Mouse (Mus musculus) G1E (cell line): ENCODE data around the gene Pcgf1. TPM values are rescaled to one million over a fixed set of nuclear protein-coding genes. Genes with fewer than 3 reads are reported as not detected.

Experiments
- ATAC-seq: 2 replicates; pipeline ENCODE4 v1.8.0; 2016; ENCODE audit warnings: mild to moderate bottlenecking; ENCODE audit not compliant: insufficient number of reproducible peaks, poor library complexity, low FRiP score, severe bottlenecking; ENCODE audit errors: extremely low read depth
- DNase-seq: peaks from one replicate; pipeline ENCODE4 v3.0.0; 2012; ENCODE audit warnings: low spot score
- H3K27me3 ChIP-seq: 2 replicates; pipeline ENCODE4 v1.6.1; 2012; ENCODE audit warnings: mild to moderate bottlenecking, low read length, inconsistent platforms; ENCODE audit not compliant: insufficient read depth
- H3K36me3 ChIP-seq: replicated peaks from 2 replicates; pipeline ENCODE3; 2012; ENCODE audit warnings: mild to moderate bottlenecking, inconsistent platforms
- H3K4me1 ChIP-seq: 2 replicates; pipeline ENCODE4 v1.6.1; 2012; ENCODE audit warnings: low read depth, low read length, inconsistent platforms, mixed read lengths; ENCODE audit not compliant: insufficient read depth
- H3K4me3 ChIP-seq: 2 replicates; pipeline ENCODE4 v1.5.1; 2012; ENCODE audit warnings: low read depth, mild to moderate bottlenecking, inconsistent platforms, low read length, moderate library complexity, mixed read lengths
- H3K9me3 ChIP-seq: replicated peaks from 2 replicates; pipeline ENCODE4 v1.6.1; 2012; ENCODE audit warnings: inconsistent platforms
- CTCF ChIP-seq: IDR thresholded peaks from 2 replicates; pipeline ENCODE4 v1.5.1; 2012; ENCODE audit warnings: low read depth, low read length, inconsistent platforms, mixed read lengths
- GATA1 ChIP-seq: IDR thresholded peaks from 2 replicates; pipeline ENCODE4 v1.6.1; 2012; ENCODE audit warnings: borderline replicate concordance, low read length, inconsistent platforms, mixed read lengths
- GATA2 ChIP-seq: IDR thresholded peaks from 2 replicates; pipeline ENCODE4 v1.6.1; 2012; ENCODE audit warnings: low read depth, low read length, inconsistent platforms, borderline replicate concordance
- POLR2AphosphoS5 ChIP-seq: IDR thresholded peaks from 2 replicates; pipeline ENCODE4 v1.6.1; 2012; ENCODE audit warnings: low read depth, low read length, inconsistent platforms; ENCODE audit not compliant: insufficient replicate concordance
- TAL1 ChIP-seq: conservative IDR thresholded peaks from 2 replicates; pipeline ENCODE4 v1.6.1; 2012; ENCODE audit warnings: low read depth, low read length, inconsistent platforms, mixed read lengths
- polyA plus RNA-seq: library from polyadenylated mRNA; stranded (reverse); fragments of >175 nt; gene quantifications from 2 replicates; pipeline ENCODE4 v1.2.3, GENCODE M21; 2012
- total RNA-seq, 2 experiments: library from RNA; stranded (forward) in 1 of 2; stranded (reverse) in 1 of 2; fragments of 200-1000 nt in 1 of 2; fragments of >200 nt in 1 of 2; fragmentation: Nextera tagmentation in 1 of 2; gene quantifications; 2 replicates each; pipeline ENCODE4 v1.2.3; 2014 to 2017

Gene Pcgf1
- total and polyA plus RNA-seq, 3 experiments, result 10.8 to 57.1 (median 14.5) TPM

DNA sequence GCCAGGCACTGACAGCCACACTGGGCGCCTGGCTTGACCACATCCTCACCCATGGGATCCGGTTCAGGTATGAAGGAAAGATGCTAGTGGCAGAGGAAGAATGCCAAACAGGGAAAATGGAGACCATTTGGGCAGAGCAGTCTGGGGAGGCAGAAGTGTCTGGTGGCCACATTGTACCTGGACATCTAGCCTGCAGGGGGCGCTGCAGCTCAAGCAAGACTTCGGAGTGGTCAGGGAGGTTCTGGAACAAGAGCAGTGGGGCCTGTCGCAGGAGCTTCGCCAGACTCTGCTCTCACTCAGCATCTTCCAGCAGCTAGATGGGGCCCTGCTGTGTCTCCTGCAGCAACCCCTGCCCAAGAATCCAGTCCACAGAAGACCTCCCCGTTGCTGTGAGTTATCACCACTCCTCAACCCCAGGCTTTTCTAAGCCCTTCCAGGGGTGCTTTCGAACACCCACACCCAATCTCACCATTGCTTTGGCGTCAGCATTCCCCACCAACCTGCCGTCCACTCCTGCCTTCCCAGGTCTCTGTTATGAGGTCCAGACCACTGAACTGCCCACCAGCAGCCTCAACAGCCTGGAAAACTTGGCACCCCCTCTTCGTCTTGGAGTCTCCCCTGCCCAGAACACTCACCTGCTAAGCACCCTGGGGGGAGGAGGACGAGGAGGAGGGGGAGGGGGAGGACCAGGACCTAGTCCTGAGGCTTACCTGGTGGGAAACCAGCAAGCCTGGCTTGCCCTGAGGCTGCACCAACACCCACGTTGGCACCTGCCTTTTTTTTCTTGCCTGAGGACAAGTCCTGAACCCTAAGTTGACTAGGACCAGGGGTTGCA, 30.1 kb downstream of the Pcgf1 start:
- Histone ChIP-seq H3K36me3 (peaks cover 82% of the 10 kb centered on the region), H3K9me3 (no peaks in the 10 kb centered on the region), H3K4me1 (peaks cover 55% of the 10 kb centered on the region), H3K4me3 (peak overlapping the region; percentile 100; the same call in 1 of the 2 replicates), H3K27me3 (no peaks in the 10 kb centered on the region)
- ATAC-seq (peak; percentile 50; the same call in 1 of the 2 replicates), DNase-seq (peak; percentile 75)
- TF ChIP-seq POLR2AphosphoS5 (no peak), CTCF (peak; percentile 92)

DNA sequence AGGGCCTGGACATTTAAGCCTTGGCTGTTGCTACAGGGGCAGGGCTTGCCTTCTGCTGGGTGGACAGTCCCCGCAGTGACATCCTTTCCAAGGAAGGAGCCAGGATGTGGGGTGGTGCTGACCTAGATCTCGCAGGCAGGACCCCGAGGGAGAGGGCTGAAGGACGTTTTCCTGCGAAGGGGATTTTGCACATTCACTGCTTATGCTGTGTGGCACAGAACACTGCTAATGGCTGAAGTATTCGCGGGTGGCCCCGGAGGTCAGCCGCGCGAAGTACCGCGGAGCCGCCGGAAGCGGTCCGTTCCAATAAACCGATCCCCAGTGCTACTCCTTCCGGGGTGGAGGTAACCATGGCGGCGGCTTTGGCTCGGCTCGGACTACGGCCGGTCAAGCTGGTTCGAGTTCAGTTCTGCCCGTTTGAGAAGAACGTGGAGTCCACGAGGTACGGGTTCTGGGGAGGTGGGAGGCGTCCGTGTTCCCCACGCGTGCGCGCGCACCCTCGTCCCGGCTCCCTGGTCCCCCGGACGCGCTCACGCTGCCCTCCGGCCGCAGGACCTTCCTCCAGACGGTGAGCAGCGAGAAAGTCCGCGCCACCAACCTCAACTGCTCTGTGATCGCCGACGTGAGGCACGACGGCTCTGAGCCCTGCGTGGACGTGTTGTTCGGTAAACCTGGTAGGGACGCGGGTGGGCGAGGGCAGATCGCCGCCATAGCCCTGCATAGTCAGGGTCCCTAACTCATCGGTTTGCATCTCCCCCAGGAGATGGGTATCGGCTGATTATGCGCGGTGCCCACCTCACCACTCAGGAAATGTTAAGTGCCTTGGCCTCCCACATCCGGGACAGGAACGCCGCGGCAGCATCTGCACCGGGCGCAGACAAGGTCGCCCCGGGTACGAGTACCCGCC, 31.3 kb downstream of the Pcgf1 start, which contains the start of gene Mrpl53:
Gene Mrpl53, plus strand, starts transcription at position 279 of the 907 bp plus-strand sequence.
- Histone ChIP-seq H3K36me3 (peaks cover 81% of the 10 kb centered on the region), H3K4me3 (peak within 1 kb of the TSS; percentile 100), H3K27me3 (no peaks in the 10 kb centered on the region), H3K4me1 (peaks cover 57% of the 10 kb centered on the region), H3K9me3 (no peaks in the 10 kb centered on the region)
- TF ChIP-seq POLR2AphosphoS5 (peak; percentile 51; the same call in 1 of the 2 replicates), GATA1 (no peak)
- peak; percentile 86 for DNase-seq
- ATAC-seq, result peak; percentile 71

DNA sequence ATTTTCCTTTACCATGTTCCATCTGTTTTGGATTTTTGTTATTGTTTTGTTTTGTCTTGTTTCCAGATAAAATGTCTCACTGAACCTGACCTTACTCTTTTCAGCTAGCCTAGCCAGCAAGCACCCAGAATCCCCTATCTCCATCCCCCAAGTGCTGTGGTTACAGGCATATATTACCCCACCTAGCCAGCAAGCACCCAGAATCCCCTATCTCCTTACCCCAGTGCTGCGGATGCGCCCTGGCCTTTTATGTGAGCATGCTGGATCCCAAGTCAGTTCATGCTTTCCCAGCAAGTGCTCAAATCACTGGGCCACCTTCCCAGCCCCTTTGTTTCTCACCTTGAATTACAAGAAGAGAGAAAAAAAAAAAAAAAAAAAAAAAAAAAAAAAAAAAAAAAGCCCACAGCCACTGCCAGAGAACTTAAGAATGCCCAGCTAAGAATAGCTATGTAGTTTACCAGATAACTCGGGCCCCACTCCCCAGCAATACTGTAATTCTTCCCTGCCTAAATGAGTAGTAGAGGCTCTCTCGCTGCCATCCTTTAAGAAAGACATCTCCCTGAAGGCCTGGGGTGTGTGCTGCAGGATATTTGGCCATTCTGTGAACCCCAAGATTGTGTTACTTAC, 34.0 kb downstream of the Pcgf1 start:
- peaks cover 66% of the 10 kb centered on the region for H3K36me3 ChIP-seq
- H3K4me3 ChIP-seq, result no peak overlapping the region
- no peaks in the 10 kb centered on the region for H3K27me3 ChIP-seq
- TF ChIP-seq GATA1 (no peak), TAL1 (no peak), GATA2 (no peak)
- ATAC-seq (no peak), DNase-seq (no peak)
- H3K9me3 ChIP-seq, result no peaks in the 10 kb centered on the region
- H3K4me1 ChIP-seq, result peaks cover 70% of the 10 kb centered on the region

DNA sequence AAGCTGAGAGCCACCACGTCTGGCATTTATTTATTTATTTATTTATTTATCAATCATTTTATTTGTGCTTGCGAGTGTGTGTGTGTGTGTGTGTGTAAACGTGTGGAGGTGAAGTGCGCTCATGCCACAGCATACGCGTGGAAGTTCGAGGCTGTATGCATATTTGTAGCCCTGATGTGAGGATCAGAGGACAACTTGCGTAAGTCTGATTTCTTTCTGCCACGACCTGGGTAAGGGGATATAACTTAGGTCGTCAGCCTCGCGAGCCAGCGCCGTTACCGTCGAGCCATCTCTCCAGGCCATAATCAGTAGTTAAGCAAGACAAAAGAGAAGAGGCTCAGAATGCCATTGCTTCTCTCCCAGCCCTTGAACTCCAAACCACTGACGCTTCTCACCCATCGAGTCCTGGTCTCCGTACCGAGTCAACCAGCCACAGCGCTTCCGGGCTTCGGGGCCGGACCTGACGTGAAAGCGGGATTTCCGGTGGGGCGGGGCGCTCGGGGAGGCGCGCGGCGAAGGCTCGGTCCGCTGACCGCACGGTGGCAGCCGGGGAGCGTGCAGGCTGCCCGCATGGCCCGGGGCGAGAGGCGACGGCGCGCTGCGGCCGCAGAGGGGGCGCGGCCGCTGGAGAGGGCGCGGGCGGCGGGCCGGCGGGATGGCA, 37.5 kb downstream of the Pcgf1 start, which contains the start of gene Mogs:
Gene Mogs, plus strand, starts transcription at position 486 of the 661 bp plus-strand sequence.
- ATAC-seq (peak; percentile 69), DNase-seq (peak; percentile 96)
- TF ChIP-seq POLR2AphosphoS5 (no peak), CTCF (no peak), GATA1 (no peak), GATA2 (no peak), TAL1 (no peak)
- peaks cover 75% of the 10 kb centered on the region for H3K36me3 ChIP-seq
- H3K27me3 ChIP-seq, result no peaks in the 10 kb centered on the region
- H3K9me3 ChIP-seq, result no peaks in the 10 kb centered on the region
- peak within 1 kb of the TSS; percentile 94 for H3K4me3 ChIP-seq
- peaks cover 82% of the 10 kb centered on the region for H3K4me1 ChIP-seq

DNA sequence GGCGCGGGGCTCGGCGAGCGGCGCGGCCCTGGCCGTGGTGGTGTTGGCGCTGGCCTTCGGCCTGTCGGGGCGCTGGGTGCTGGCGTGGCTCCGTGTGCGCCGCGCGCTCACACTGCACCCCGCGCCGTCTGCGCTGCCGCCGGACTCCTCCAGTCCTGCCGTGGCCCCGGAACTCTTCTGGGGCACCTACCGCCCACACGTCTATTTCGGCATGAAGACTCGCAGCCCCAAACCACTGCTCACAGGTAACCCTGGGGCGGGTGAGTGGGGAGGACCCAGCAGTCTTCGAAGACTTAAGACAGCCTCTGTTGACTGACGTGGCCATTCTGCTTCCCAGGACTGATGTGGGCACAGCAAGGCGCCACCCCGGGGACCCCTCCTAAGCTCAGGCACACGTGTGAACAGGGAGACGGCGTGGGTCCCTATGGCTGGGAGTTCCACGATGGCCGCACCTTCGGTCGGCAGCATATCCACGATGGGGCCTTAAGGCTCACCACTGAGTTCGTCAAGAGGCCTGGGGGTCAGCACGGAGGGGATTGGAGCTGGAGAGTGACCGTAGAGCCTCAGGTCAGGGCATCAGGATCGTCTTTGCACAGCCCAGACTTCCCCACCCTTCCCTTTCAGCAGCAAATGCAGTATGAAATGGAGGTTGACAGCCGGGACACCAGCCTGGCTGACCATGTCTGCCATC, 38.2 kb downstream of the Pcgf1 start:
- DNase-seq (peak; percentile 44), ATAC-seq (no peak)
- H3K27me3 ChIP-seq, result no peaks in the 10 kb centered on the region
- H3K4me3 ChIP-seq, result peak overlapping the region; percentile 94
- no peaks in the 10 kb centered on the region for H3K9me3 ChIP-seq
- H3K4me1 ChIP-seq, result peaks cover 81% of the 10 kb centered on the region
- no peak for TF ChIP-seq GATA2
- TF ChIP-seq GATA1, result no peak
- no peak for TF ChIP-seq TAL1
- TF ChIP-seq POLR2AphosphoS5, result no peak
- no peak for TF ChIP-seq CTCF
- peaks cover 70% of the 10 kb centered on the region for H3K36me3 ChIP-seq
